Mouse (Mus musculus) olfactory bulb, adult 2 months (tissue): ENCODE measurements around the gene Fgfr2.

Experiments used
- CTCF ChIP-seq: fragments of 200-500 bp; IDR thresholded peaks from 2 replicates; pipeline ENCODE4 v1.5.1; 2012; ENCODE audit warnings: low read depth, mild to moderate bottlenecking, low read length, moderate library complexity; ENCODE audit not compliant: insufficient read depth
- POLR2A ChIP-seq: fragments of 200-500 bp; IDR thresholded peaks from 2 replicates; pipeline ENCODE4 v1.6.1; 2012; ENCODE audit warnings: mild to moderate bottlenecking, low read depth, low read length, moderate library complexity; ENCODE audit not compliant: insufficient read depth

GRCm38 (mm10) chr7:132181586-132182198 lies 941.5 kb downstream of the Fgfr2 start:
- TF ChIP-seq CTCF, result no peak
- TF ChIP-seq POLR2A, result no peak
